Mouse (Mus musculus): ENCODE results near the gene Eml1. TPM values are rescaled to one million over a fixed set of nuclear protein-coding genes. Genes with fewer than 3 reads are reported as not detected.
A peak's percentile ranks its signal among the peaks of the same experiment; 100 is the strongest.

Gene Eml1
- polyA plus RNA-seq, 1 experiment, result 76.5 TPM

- Histone ChIP-seq H3K4me1 (ENCODE audit: control insufficient read depth, insufficient read depth, low read length) (peaks cover 4% of the 10 kb centered on the region; the same call in 1 of the 2 replicates), H3K27ac (ENCODE audit: insufficient read depth, low read length) (no peak overlapping the region), H3K4me3 (ENCODE audit: insufficient read depth, low read length) (no peak overlapping the region)
- TF ChIP-seq POLR2A (IDR thresholded peaks at IDR 0.05; ENCODE audit: extremely low read depth, insufficient read depth, low read length), result no peak
- TF ChIP-seq CTCF (IDR thresholded peaks at IDR 0.05; ENCODE audit: extremely low read depth, insufficient read depth, low read length), result no peak
These were observed 38.3 kb downstream of the Eml1 start for GRCm38 (mm10) chr12:108409100-108409499.

DNA sequence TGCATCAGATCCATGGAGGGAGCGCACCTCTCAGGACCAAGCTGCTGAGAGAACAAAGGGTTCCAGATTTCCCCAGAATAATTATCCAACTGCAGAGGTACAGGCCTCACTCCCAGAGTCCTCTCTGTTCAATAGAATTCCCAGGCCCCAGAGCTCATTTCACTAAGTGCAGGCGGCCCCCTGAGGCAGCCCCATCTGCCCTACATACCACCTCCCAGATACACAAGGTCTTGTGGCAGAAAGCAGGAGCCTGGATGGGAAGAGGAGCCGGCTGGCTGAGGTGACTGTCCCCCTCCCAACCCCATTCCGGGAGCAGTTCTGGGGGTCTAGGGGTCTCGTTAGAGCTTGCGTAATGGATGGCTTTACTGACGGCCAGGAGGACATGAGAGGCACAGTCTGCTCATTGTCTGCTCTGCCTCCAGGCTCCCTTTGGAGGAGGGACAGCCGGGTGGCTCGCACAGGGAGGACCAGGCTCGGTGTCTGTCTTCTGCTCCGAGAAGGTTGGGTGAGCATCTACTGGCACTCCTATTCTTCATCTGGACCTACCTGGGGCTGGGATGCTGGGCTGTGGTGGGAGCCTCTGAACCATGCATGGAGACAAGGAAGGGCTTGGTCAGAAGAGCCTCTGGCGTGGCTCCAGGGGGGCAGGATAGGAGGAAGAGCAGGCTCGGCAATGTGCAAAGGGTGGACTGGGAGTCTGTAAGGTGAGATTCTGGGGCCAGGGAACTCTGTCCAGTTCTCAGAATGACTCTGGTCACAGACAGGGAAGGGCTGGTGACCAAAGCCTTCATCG is 39.9 kb downstream of the Eml1 start:
- H3K27ac ChIP-seq (ENCODE audit: insufficient read depth, low read length), result peak overlapping the region; percentile 26; the same call in 1 of the 2 replicates
- H3K4me3 ChIP-seq (ENCODE audit: insufficient read depth, low read length), result peak overlapping the region; percentile 16; the same call in 1 of the 2 replicates
- 0 out of 2 replicates have a peak, but pooled peaks cover 2% of the 10 kb centered on the region for H3K4me1 ChIP-seq (ENCODE audit: control insufficient read depth, insufficient read depth, low read length)
- no peak for TF ChIP-seq POLR2A (IDR thresholded peaks at IDR 0.05; ENCODE audit: extremely low read depth, insufficient read depth, low read length)
- TF ChIP-seq CTCF (IDR thresholded peaks at IDR 0.05; ENCODE audit: extremely low read depth, insufficient read depth, low read length), result no peak

DNA sequence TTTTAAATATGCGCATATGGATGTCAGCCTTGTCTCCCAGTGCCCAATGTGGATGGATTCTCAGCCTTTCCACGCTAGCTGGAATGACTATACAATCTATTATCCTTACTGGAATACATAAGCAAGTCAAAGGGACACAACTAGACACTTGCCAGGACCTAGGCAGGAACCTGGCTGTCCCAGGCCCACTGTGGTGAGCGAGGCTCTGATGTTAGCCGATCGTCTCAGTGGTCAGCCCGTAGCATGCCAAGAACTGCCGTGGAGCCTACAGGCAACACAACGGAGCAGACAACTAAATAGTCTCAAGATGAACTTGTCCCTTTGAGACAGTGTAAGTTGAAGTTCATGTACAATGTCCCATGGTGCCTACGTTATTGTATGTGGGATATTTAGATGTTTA is 44.2 kb downstream of the Eml1 start:
- no peak overlapping the region for H3K27ac ChIP-seq (ENCODE audit: insufficient read depth, low read length)
- TF ChIP-seq CTCF (IDR thresholded peaks at IDR 0.05; ENCODE audit: extremely low read depth, insufficient read depth, low read length), result no peak
- TF ChIP-seq POLR2A (IDR thresholded peaks at IDR 0.05; ENCODE audit: extremely low read depth, insufficient read depth, low read length), result no peak
- no peak overlapping the region for H3K4me3 ChIP-seq (ENCODE audit: insufficient read depth, low read length)
- H3K4me1 ChIP-seq (ENCODE audit: control insufficient read depth, insufficient read depth, low read length), result peaks cover 5% of the 10 kb centered on the region

DNA sequence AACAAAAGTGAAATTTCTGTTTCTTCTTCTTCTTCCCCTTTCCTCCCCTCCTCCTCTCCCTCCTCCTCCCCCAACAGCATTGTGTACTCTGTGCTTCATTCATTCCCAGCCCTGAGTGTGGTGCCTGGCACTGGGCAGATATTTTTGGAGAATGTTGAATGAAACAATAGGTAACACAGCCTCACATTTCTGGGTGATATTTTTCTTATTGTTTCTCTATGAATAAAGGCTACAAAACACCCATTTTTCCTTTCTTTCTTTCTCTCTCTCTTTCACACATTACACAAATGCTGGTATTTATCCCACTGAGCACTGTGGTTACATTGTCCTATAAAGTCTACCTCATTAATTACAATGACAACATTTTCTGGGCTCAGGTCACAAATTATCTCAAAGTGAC is 48.8 kb downstream of the Eml1 start:
- Histone ChIP-seq H3K4me3 (ENCODE audit: insufficient read depth, low read length) (no peak overlapping the region), H3K4me1 (ENCODE audit: control insufficient read depth, insufficient read depth, low read length) (peaks cover 3% of the 10 kb centered on the region), H3K27ac (ENCODE audit: insufficient read depth, low read length) (no peak overlapping the region)
- TF ChIP-seq CTCF (IDR thresholded peaks at IDR 0.05; ENCODE audit: extremely low read depth, insufficient read depth, low read length) (no peak), POLR2A (IDR thresholded peaks at IDR 0.05; ENCODE audit: extremely low read depth, insufficient read depth, low read length) (no peak)

- TF ChIP-seq CTCF (IDR thresholded peaks at IDR 0.05; ENCODE audit: extremely low read depth, insufficient read depth, low read length) (no peak), POLR2A (IDR thresholded peaks at IDR 0.05; ENCODE audit: extremely low read depth, insufficient read depth, low read length) (no peak)
- H3K27ac ChIP-seq (ENCODE audit: insufficient read depth, low read length), result no peak overlapping the region
- H3K4me1 ChIP-seq (ENCODE audit: control insufficient read depth, insufficient read depth, low read length), result peaks cover 6% of the 10 kb centered on the region
- H3K4me3 ChIP-seq (ENCODE audit: insufficient read depth, low read length), result no peak overlapping the region
These were observed 50.7 kb downstream of the Eml1 start for GRCm38 (mm10) chr12:108421477-108421876.

GRCm38 (mm10) chr12:108422495-108422857 is 51.7 kb downstream of the Eml1 start:
- TF ChIP-seq POLR2A (IDR thresholded peaks at IDR 0.05; ENCODE audit: extremely low read depth, insufficient read depth, low read length) (no peak), CTCF (IDR thresholded peaks at IDR 0.05; ENCODE audit: extremely low read depth, insufficient read depth, low read length) (peak; percentile 30)
- peaks cover 3% of the 10 kb centered on the region; the same call in 1 of the 2 replicates for H3K4me1 ChIP-seq (ENCODE audit: control insufficient read depth, insufficient read depth, low read length)
- no peak overlapping the region for H3K27ac ChIP-seq (ENCODE audit: insufficient read depth, low read length)
- peak overlapping the region; percentile 78 for H3K4me3 ChIP-seq (ENCODE audit: insufficient read depth, low read length)

DNA sequence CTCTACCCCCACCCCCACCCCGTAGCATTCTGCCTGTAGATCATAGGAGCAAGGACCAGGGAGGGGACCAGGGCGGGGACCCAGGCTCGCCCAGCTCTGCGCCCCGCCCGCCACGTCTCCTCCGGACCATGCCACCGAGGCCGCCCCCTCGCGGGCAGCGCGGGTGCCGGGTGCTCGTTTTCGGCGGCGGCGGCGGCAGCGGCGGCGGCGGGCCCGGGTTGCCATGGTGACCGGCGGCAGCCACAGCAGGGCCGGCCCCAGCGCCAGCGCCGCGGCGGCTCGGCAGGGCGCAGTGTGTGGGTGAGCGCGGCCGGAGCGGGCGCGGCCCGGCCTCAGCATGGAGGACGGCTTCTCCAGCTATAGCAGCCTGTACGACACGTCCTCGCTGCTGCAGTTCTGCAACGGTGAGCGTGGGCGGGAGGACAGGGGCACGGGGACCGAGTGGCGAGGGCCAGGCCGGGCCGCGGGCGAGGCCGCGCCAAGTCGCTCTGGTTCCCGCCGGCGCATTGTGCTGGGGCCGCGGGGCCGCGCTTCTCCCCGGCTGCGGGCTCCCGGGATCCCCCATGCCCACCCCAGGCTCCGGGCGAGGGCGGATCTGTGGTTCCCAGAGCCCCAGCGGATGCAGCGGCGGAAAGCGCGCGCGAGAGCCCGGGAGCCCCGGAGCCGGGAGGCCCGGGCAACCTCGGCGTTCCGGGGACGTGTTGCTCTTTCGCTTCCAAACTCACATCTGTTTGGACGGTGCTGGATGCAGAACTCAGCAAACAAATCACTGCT is 52.3 kb downstream of the Eml1 start:
- peak overlapping the region; percentile 78 for H3K4me3 ChIP-seq (ENCODE audit: insufficient read depth, low read length)
- peaks cover 3% of the 10 kb centered on the region; the same call in 1 of the 2 replicates for H3K4me1 ChIP-seq (ENCODE audit: control insufficient read depth, insufficient read depth, low read length)
- TF ChIP-seq CTCF (IDR thresholded peaks at IDR 0.05; ENCODE audit: extremely low read depth, insufficient read depth, low read length), result no peak
- H3K27ac ChIP-seq (ENCODE audit: insufficient read depth, low read length), result peak overlapping the region; percentile 63

DNA sequence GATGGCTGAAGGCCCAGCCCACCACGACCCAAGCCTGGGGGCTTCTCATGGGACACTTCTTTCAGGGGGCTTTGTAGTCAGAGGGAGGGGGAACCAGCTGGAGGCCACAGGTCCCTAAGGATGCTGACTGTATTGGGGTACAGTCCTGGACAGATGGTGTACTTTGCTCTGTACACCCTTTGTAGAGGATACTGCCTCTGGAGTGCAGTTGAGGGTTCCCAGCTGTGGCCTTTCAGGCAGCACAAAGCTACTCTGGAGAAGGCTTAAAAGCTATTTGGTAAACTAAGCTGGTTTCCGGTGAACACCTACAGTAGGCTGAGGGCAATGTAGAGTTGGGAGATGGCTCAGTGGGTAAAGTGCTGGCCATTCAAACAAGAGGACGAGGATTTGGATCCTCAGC is 60.2 kb downstream of the Eml1 start:
- no peak overlapping the region for H3K27ac ChIP-seq (ENCODE audit: insufficient read depth, low read length)
- peaks cover 15% of the 10 kb centered on the region for H3K4me1 ChIP-seq (ENCODE audit: control insufficient read depth, insufficient read depth, low read length)
- no peak overlapping the region for H3K4me3 ChIP-seq (ENCODE audit: insufficient read depth, low read length)
- TF ChIP-seq CTCF (IDR thresholded peaks at IDR 0.05; ENCODE audit: extremely low read depth, insufficient read depth, low read length), result no peak
- no peak for TF ChIP-seq POLR2A (IDR thresholded peaks at IDR 0.05; ENCODE audit: extremely low read depth, insufficient read depth, low read length)

DNA sequence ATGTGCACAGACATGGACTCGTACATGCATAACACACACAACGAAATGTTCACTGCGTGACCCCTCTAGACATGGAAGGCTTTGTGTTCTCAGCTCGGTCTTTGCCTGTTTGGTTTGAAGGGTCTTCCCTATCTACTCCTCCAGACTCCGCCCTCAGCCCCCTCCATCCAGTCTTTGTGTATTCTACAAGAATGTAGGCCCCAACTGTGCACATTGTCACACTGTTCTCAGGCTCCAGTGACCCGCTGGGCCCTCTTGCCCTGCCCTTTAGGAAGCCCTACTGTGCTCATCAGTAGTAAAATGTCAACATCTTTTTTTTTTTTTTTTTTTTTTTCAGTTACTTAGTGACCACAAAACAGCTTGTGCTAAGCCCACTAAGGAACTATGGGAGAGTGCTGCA is 61.0 kb downstream of the Eml1 start:
- no peak overlapping the region for H3K27ac ChIP-seq (ENCODE audit: insufficient read depth, low read length)
- H3K4me3 ChIP-seq (ENCODE audit: insufficient read depth, low read length), result no peak overlapping the region
- H3K4me1 ChIP-seq (ENCODE audit: control insufficient read depth, insufficient read depth, low read length), result peaks cover 19% of the 10 kb centered on the region
- TF ChIP-seq CTCF (IDR thresholded peaks at IDR 0.05; ENCODE audit: extremely low read depth, insufficient read depth, low read length), result no peak
- no peak for TF ChIP-seq POLR2A (IDR thresholded peaks at IDR 0.05; ENCODE audit: extremely low read depth, insufficient read depth, low read length)

All from cortical plate, adult 2 months (tissue).